Mouse (Mus musculus): ENCODE results near the gene Focad.

GRCm38 (mm10) chr4:88302291-88302690 is 207.9 kb downstream of the Focad start:
- no peak for TF ChIP-seq CTCF (IDR thresholded peaks at IDR 0.05; ENCODE audit: control insufficient read depth, insufficient read depth, low read length)
- no peak for TF ChIP-seq POLR2A (IDR thresholded peaks at IDR 0.05; ENCODE audit: borderline replicate concordance, control insufficient read depth, low read depth, low read length)
